Mouse (Mus musculus) erythroblast, embryonic 14.5 days (primary cell): ENCODE measurements at regions not wholly inside any gene's neighbourhood (a gene's known extent, or its start where the extent isn't known, plus 50 kb on each side); places are given as distances from the start of the nearest gene placed in this dataset.

ENCODE experiments used
- GATA1 ChIP-seq: IDR thresholded peaks from 2 replicates; pipeline ENCODE4 v1.6.1; 2012; ENCODE audit warnings: low read length, inconsistent platforms, mixed read lengths
- TAL1 ChIP-seq: IDR thresholded peaks from 3 replicates; pipeline ENCODE4 v1.6.1; 2012; ENCODE audit warnings: low read length, inconsistent platforms, mixed read lengths

- no peak for TF ChIP-seq GATA1
- TF ChIP-seq TAL1, result no peak
Observed at GRCm38 (mm10) chr14:46616030-46616429, 144.3 kb upstream of the Cdkn3 start.
